Mouse (Mus musculus): ENCODE data around the gene Olfr26. TPM values are rescaled to one million over a fixed set of nuclear protein-coding genes. Genes with fewer than 3 reads are reported as not detected.
"Not testable (repeated sequence)": the region's sequence is repeated elsewhere in the genome, so short reads cannot be mapped to it uniquely, and the experiment has no call there.

The Olfr26 gene
- not detected in 2 replicates for polyA plus RNA-seq (2012; rRNA removed)

DNA sequence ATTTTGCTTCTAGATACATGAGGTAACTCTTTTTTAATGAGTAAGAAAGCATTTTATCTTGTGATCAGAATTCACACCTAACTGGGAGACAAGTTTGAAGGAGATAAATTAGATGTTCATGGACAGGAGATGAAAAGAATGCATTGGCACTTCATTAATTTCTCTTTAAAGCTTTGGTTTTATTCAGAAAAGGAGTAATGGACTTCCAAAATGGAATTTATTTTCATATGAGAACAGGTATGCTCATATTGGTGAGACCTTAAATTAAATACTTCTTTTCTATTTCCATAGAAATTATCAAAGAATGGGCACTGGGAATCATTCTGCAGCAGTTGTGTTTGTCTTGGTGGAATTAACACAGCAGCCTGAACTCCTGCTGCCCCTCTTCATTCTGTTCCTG, at the start of gene Olfr26:
Gene Olfr26, plus strand, starts transcription at position 301 of the 400 bp plus-strand sequence.
- DNase-seq (ENCODE audit: low read depth, low spot score), result no peak

DNA sequence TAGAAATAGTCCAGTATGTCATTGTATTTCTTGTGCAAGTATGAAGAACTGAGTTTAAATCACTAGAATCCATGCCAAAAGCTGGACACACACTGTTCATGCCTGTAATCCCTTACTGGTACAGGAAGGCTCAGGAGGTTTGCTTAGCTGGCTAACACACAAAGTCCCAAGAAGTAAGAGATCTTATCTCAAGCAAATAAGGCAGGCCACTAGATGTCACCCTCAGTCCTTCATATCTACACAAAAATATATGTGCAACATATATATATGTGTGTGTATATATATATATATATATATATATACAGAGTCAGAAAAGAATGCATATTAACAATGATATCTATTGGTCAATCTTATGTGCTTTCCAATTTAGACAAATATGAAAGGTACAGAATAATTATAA, 49.2 kb upstream of the Olfr26 start:
- no peak for DNase-seq (ENCODE audit: low read depth, low spot score)

- WGBS, result 52% methylated on average over 2 of the region's 2 CpGs
- no peak for DNase-seq (ENCODE audit: low read depth, low spot score)
These were observed 40.5 kb upstream of the Olfr26 start, which contains the start of gene Olfr922 for GRCm38 (mm10) chr9:38814314-38814713. Gene Olfr922 (plus strand): TSS chr9:38814614.

- 71% methylated on average over 1 of the region's 1 CpGs for WGBS
- no peak for DNase-seq (ENCODE audit: low read depth, low spot score)
These were observed 39.3 kb upstream of the Olfr26 start for GRCm38 (mm10) chr9:38815458-38815986.

DNA sequence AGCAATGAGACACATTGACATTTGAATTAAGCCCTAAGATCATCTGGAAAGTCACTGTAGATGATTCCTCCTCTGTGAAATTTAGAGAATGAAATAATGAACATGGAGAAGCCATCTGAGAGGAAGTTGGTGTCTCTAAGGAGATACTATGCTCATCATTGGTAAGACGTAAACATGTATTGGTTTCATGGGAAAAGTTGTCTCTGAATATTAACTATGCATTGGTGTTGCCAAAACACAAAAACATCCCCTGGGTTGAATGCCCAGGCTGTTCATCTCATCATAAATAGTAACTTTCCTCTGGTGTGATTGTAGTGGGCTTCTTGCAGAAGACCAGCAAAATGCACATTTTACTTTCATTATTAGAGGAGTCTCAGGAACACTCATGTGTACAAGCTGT, 28.6 kb upstream of the Olfr26 start, which contains the start of gene Olfr923:
Gene Olfr923, plus strand, starts transcription at position 301 of the 400 bp plus-strand sequence.
- 87% methylated on average over 1 of the region's 1 CpGs for WGBS

DNA sequence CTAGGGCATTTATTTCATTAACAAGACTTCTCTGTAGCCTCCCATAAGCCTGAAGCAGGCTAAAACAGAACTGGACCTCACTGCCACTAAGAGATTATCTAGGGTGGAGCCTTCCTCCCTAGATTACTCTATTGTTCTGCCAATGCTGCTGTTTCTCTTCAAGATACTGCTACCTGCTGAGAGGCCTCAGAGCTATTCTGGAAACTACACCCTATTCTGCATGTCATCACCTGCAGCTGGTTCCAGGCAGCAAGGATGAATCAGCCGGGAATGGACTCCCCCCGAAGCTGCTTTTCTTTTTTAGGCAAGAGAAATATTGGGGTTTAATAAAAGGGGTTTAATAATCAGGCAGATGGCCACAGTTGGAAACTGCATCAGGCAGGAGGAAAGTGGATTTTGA, 21.8 kb upstream of the Olfr26 start:
- no peak for DNase-seq (ENCODE audit: low read depth, low spot score)
- 77% methylated on average over 2 of the region's 2 CpGs for WGBS

More for the DNA sequence above, 28.6 kb upstream of the Olfr26 start, which contains the start of gene Olfr923:
- no peak for DNase-seq (ENCODE audit: low read depth, low spot score)

- 94% methylated on average over 1 of the region's 1 CpGs for WGBS
- no peak for DNase-seq (ENCODE audit: low read depth, low spot score)
These were observed 10.7 kb upstream of the Olfr26 start, which contains the start of gene Olfr924 for GRCm38 (mm10) chr9:38844149-38844548. Gene Olfr924 (plus strand): TSS chr9:38844449.

GRCm38 (mm10) chr9:38874880-38875279, 20.0 kb downstream of the Olfr26 start:
- not testable (repeated sequence) for DNase-seq (ENCODE audit: low read depth, low spot score)
- 48% methylated on average over 2 of the region's 2 CpGs for WGBS

GRCm38 (mm10) chr9:38876826-38877225, 22.0 kb downstream of the Olfr26 start, which contains the start of gene Olfr926:
Gene Olfr926 (plus strand): TSS chr9:38877126.
- WGBS, result 78% methylated on average over 2 of the region's 2 CpGs
- no peak for DNase-seq (ENCODE audit: low read depth, low spot score)

Other genes starting within 250 kb of the Olfr26 start
- gene Olfr914, start 250.0 kb upstream of the Olfr26 start, polyA plus RNA-seq (2012; rRNA removed), result not detected in 2 replicates
- gene Olfr916, start 195.2 kb upstream of the Olfr26 start, polyA plus RNA-seq (2012; rRNA removed), result not detected in 2 replicates
- gene Olfr917, start 189.2 kb upstream of the Olfr26 start, polyA plus RNA-seq (2012; rRNA removed), result not detected in 2 replicates
- gene Olfr918, start 180.5 kb upstream of the Olfr26 start, polyA plus RNA-seq (2012; rRNA removed), result not detected in 2 replicates
- gene Olfr919, start 151.4 kb upstream of the Olfr26 start, polyA plus RNA-seq (2012; rRNA removed), result not detected in 2 replicates
- 15.4 and 18.1 TPM in 2 replicates for gene Vwa5a, start 136.8 kb upstream of the Olfr26 start, polyA plus RNA-seq (2012; rRNA removed)
- 0.06 and 0.15 TPM in 2 replicates for gene Olfr920, start 102.8 kb upstream of the Olfr26 start, polyA plus RNA-seq (2012; rRNA removed)
- gene Olfr921, start 82.0 kb upstream of the Olfr26 start, polyA plus RNA-seq (2012; rRNA removed), result not detected in 2 replicates
- gene Olfr922, start 40.4 kb upstream of the Olfr26 start, polyA plus RNA-seq (2012; rRNA removed), result not detected in 2 replicates
- not detected in 2 replicates for gene Olfr923, start 28.5 kb upstream of the Olfr26 start, polyA plus RNA-seq (2012; rRNA removed)
- gene Olfr924, start 10.6 kb upstream of the Olfr26 start, polyA plus RNA-seq (2012; rRNA removed), result not detected in 2 replicates
- not detected in 2 replicates for gene Olfr926, start 22.1 kb downstream of the Olfr26 start, polyA plus RNA-seq (2012; rRNA removed)
- not detected in 2 replicates for gene Olfr930, start 74.7 kb downstream of the Olfr26 start, polyA plus RNA-seq (2012; rRNA removed)
- not detected in 2 replicates for gene Olfr933, start 117.3 kb downstream of the Olfr26 start, polyA plus RNA-seq (2012; rRNA removed)
- not detected in 2 replicates for gene Olfr934, start 133.3 kb downstream of the Olfr26 start, polyA plus RNA-seq (2012; rRNA removed)
- not detected in 2 replicates for gene Olfr935, start 144.6 kb downstream of the Olfr26 start, polyA plus RNA-seq (2012; rRNA removed)
- not detected in 2 replicates for gene Olfr146, start 168.3 kb downstream of the Olfr26 start, polyA plus RNA-seq (2012; rRNA removed)
- not detected in 2 replicates for gene Olfr937, start 209.9 kb downstream of the Olfr26 start, polyA plus RNA-seq (2012; rRNA removed)
- not detected in 2 replicates for gene Olfr938, start 223.8 kb downstream of the Olfr26 start, polyA plus RNA-seq (2012; rRNA removed)

Measured in large intestine, adult 2 months (tissue).